Mouse (Mus musculus) kidney, postnatal 0 days (tissue): Measurements from ENCODE around the gene B4galt5. TPM values are rescaled to one million over a fixed set of nuclear protein-coding genes. Genes with fewer than 3 reads are reported as not detected.

ENCODE experiments used
- ATAC-seq: fragments of 200-750 bp; cut with Nextera tagmentation; replicated peaks from 2 replicates; pipeline ENCODE4 v1.8.0; 2017; ENCODE audit warnings: low read depth, moderate number of reproducible peaks, moderate TSS enrichment, moderate library complexity; ENCODE audit not compliant: low FRiP score
- DNase-seq: peaks from one replicate; pipeline ENCODE4 v3.0.0-alpha.2; 2016; ENCODE audit warnings: low spot score
- H3K27ac ChIP-seq: fragments of 300-500 bp; sonication (generic); 2 replicates; pipeline ENCODE4 v1.5.1; 2014; ENCODE audit warnings: mild to moderate bottlenecking
- H3K27me3 ChIP-seq: fragments of 300-500 bp; sonication (generic); 2 replicates; pipeline ENCODE4 v1.6.1; 2014; ENCODE audit warnings: low read length, mixed read lengths; ENCODE audit not compliant: insufficient read depth
- H3K36me3 ChIP-seq: fragments of 300-500 bp; sonication (generic); 2 replicates; pipeline ENCODE4 v1.6.1; 2014; ENCODE audit warnings: low read length, mixed read lengths; ENCODE audit not compliant: insufficient read depth
- H3K4me1 ChIP-seq: fragments of 300-500 bp; sonication (generic); replicated peaks from 2 replicates; pipeline ENCODE4 v1.6.1; 2014; ENCODE audit warnings: antibody characterized with exemption, low read length, mixed read lengths; ENCODE audit not compliant: insufficient read depth
- H3K4me2 ChIP-seq: fragments of 300-500 bp; sonication (generic); 2 replicates; pipeline ENCODE4 v1.6.1; 2014; ENCODE audit warnings: mild to moderate bottlenecking, low read length, moderate library complexity, mixed read lengths
- H3K4me3 ChIP-seq: fragments of 300-500 bp; sonication (generic); replicated peaks from 2 replicates; pipeline ENCODE4 v1.5.1; 2014; ENCODE audit warnings: low read depth, low read length
- H3K9ac ChIP-seq: fragments of 300-500 bp; sonication (generic); 2 replicates; pipeline ENCODE4 v1.6.1; 2014; ENCODE audit warnings: low read depth, low read length
- H3K9me3 ChIP-seq: fragments of 300-500 bp; sonication (generic); replicated peaks from 2 replicates; pipeline ENCODE4 v1.6.1; 2016; ENCODE audit warnings: low read length, inconsistent platforms, mixed read lengths
- CTCF ChIP-seq: IDR thresholded peaks from 2 replicates; pipeline ENCODE4 v1.5.1; 2016; ENCODE audit warnings: antibody characterized with exemption, low read depth, mild to moderate bottlenecking, moderate library complexity
- WGBS: fragments of 180-500 bp; shearing (Covaris S2); extraction: QIAGEN DNeasy Blood & Tissue Kit; methylation state at CpG from one replicate; pipeline ENCODE4 v1.1.7; 2014; 5-methylcytosine and 5-hydroxymethylcytosine counted together
- polyA plus RNA-seq: library from polyadenylated mRNA; unstranded; fragments of >200 nt; fragmentation: Nextera tagmentation; extraction: Ambion mirVana; gene quantifications from 2 replicates; pipeline ENCODE4 v1.2.1, GENCODE M21; 2015

The B4galt5 gene
- polyA plus RNA-seq, 1 experiment from 2014 or later = 22.6 TPM

- no peaks in the 10 kb centered on the region for H3K27me3 ChIP-seq
- H3K4me2 ChIP-seq = no peak overlapping the region
- H3K4me3 ChIP-seq = no peak overlapping the region
- no peak overlapping the region for H3K9ac ChIP-seq
- no peak for TF ChIP-seq CTCF
- H3K4me1 ChIP-seq = no peaks in the 10 kb centered on the region
- no peaks in the 10 kb centered on the region for H3K9me3 ChIP-seq
- ATAC-seq (no peak; the same call in 1 of the 2 replicates), DNase-seq (no peak)
- H3K27ac ChIP-seq = no peak overlapping the region; the same call in 1 of the 2 replicates
- no peaks in the 10 kb centered on the region for H3K36me3 ChIP-seq
- 66% methylated on average over 10 of the region's 10 CpGs for WGBS
Measured at GRCm38 (mm10) chr2:167324151-167324930, 24.6 kb downstream of the B4galt5 start.

DNA sequence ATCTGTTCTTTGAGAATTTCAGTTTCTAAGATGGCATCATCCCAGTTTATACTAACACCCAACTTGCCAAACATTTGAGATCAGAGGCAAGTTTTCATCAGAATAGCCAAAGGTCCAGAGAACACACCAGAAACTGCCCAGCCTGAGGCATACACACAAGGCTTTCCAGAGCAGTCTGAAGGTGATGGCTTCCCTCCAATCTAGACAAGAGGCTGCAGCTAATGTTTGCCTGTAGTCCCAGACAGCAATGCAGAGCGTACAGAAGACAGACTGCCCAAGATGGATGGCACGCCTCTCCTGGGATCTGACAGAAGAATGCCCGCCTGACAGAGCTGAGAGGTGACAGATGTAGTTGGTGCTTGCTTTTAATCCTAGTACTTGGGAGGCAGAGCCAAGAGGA, 25.9 kb downstream of the B4galt5 start:
- no peak overlapping the region for H3K4me3 ChIP-seq
- H3K36me3 ChIP-seq = no peaks in the 10 kb centered on the region
- H3K4me1 ChIP-seq = 0 out of 2 replicates have a peak, but pooled peaks cover 5% of the 10 kb centered on the region
- no peak overlapping the region for H3K27ac ChIP-seq
- H3K9ac ChIP-seq = no peak overlapping the region
- ATAC-seq = no peak
- WGBS = 85% methylated on average over 3 of the region's 3 CpGs
- H3K4me2 ChIP-seq = no peak overlapping the region
- H3K27me3 ChIP-seq = no peaks in the 10 kb centered on the region
- no peaks in the 10 kb centered on the region for H3K9me3 ChIP-seq
- no peak for TF ChIP-seq CTCF
- no peak for DNase-seq

DNA sequence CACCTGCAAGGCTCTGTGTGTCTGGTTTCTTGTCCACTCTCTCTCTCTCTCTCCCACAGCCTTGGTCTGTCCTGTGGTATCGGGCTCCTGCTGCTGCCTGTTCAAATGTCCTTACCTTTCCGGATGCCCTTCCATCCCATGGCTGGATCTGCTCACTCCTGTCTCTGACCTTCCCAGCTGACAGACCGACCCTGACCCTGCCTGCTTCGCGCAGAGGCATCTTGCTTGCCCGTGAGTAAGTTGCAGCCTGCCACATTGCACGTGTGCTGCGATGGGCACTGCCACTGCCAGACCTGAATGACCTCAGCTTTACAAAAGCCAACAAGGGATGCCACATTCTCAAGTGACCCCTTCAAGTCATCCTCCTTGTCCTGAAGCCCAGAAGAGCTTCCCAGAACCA, 27.6 kb downstream of the B4galt5 start:
- no peak overlapping the region for H3K27ac ChIP-seq
- TF ChIP-seq CTCF = no peak
- WGBS = 74% methylated on average over 8 of the region's 8 CpGs
- H3K4me1 ChIP-seq = 0 out of 2 replicates have a peak, but pooled peaks cover 8% of the 10 kb centered on the region
- no peak overlapping the region for H3K4me3 ChIP-seq
- no peaks in the 10 kb centered on the region for H3K9me3 ChIP-seq
- H3K4me2 ChIP-seq = no peak overlapping the region
- H3K27me3 ChIP-seq = no peaks in the 10 kb centered on the region
- no peaks in the 10 kb centered on the region for H3K36me3 ChIP-seq
- no peak for DNase-seq
- no peak overlapping the region for H3K9ac ChIP-seq
- no peak for ATAC-seq

- Histone ChIP-seq H3K27me3 (no peaks in the 10 kb centered on the region), H3K27ac (0 out of 2 replicates have a peak overlapping the region, but pooled peaks have one; percentile 52), H3K36me3 (no peaks in the 10 kb centered on the region), H3K9ac (no peak overlapping the region), H3K4me1 (peaks cover 8% of the 10 kb centered on the region; the same call in 1 of the 2 replicates), H3K9me3 (no peaks in the 10 kb centered on the region), H3K4me2 (no peak overlapping the region), H3K4me3 (no peak overlapping the region)
- WGBS = 4% methylated on average over 5 of the region's 5 CpGs
- DNase-seq (peak; percentile 70), ATAC-seq (0 out of 2 replicates have a peak, but pooled peaks have one; percentile 6)
- no peak for TF ChIP-seq CTCF
Measured at GRCm38 (mm10) chr2:167318981-167319380, 30.0 kb downstream of the B4galt5 start.

DNA sequence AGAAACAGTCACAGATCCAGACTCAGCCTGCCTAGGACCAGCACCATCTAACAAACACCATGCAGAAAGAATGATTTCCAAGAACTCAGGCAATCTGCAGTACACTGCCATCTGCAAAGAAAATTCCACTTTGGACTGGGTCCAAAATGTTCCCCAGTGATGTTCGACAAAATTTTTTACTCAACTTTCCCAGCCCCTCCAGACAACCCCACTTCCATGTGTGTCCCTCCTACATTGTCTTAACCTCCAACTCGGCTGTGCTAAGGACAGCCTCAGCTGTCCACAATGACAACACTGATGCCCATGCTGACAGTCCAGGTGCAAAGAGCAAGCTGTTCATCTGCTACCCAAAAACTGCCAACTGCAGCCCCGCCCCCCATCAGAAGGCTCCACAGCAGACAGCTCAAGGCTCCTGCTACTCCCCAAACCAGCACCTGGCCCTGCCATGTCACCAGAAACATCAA, 32.2 kb downstream of the B4galt5 start:
- H3K9ac ChIP-seq = no peak overlapping the region
- no peak overlapping the region for H3K4me3 ChIP-seq
- H3K27ac ChIP-seq = no peak overlapping the region
- peaks cover 8% of the 10 kb centered on the region; the same call in 1 of the 2 replicates for H3K4me1 ChIP-seq
- no peak overlapping the region for H3K4me2 ChIP-seq
- WGBS = 55% methylated on average over 3 of the region's 3 CpGs
- H3K36me3 ChIP-seq = no peaks in the 10 kb centered on the region
- no peak for ATAC-seq
- DNase-seq = no peak
- TF ChIP-seq CTCF = no peak
- H3K9me3 ChIP-seq = no peaks in the 10 kb centered on the region
- no peaks in the 10 kb centered on the region for H3K27me3 ChIP-seq

DNA sequence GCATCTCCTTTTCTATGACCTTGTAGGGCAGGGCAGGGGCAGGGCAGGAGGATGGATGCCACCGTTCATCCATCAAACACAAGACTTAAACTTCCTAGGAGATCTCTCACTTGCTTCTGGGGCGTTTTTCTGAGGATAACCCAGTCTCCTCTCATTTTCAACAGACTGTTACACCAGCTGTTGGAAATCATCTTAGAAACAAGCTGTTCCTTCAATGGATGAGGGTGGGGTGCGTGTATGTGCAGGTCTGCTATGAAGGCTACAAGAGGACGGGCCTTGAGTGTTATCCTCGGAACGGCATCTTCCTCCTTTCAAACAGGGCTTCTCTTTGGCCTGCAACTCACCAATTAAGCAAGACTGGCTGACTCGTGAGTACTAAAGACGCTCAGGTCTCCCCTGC, 34.5 kb downstream of the B4galt5 start:
- no peak overlapping the region for H3K4me2 ChIP-seq
- no peaks in the 10 kb centered on the region for H3K9me3 ChIP-seq
- no peak overlapping the region for H3K4me3 ChIP-seq
- WGBS = 74% methylated on average over 8 of the region's 8 CpGs
- TF ChIP-seq CTCF = no peak
- no peak overlapping the region for H3K27ac ChIP-seq
- ATAC-seq = no peak
- H3K36me3 ChIP-seq = no peaks in the 10 kb centered on the region
- H3K27me3 ChIP-seq = no peaks in the 10 kb centered on the region
- no peak overlapping the region for H3K9ac ChIP-seq
- peaks cover 8% of the 10 kb centered on the region; the same call in 1 of the 2 replicates for H3K4me1 ChIP-seq
- no peak for DNase-seq
